Mouse (Mus musculus): ENCODE results near the gene Nos1.

Gene Nos1

DNA sequence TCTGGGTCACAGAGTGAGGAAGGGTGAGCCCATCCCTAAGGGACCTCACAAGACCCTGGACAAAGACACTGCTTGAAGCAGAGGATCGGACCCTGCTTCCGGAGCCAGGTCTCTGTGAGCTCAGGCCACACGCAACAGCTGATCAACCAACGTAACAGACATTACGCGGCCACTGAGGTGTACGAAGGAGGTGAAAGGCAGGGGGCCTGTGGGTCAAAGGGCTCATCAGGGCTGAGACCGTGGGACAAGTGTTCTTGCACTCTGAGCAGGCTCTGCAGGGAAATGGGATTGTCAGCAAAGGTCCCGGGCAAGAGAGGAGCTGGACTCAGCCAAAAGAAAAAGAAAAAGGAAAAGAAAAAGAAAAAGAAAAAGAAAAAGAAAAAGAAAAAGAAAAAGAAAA lies 186.1 kb downstream of the Nos1 start:
- CTCF ChIA-PET: no interaction called here

DNA sequence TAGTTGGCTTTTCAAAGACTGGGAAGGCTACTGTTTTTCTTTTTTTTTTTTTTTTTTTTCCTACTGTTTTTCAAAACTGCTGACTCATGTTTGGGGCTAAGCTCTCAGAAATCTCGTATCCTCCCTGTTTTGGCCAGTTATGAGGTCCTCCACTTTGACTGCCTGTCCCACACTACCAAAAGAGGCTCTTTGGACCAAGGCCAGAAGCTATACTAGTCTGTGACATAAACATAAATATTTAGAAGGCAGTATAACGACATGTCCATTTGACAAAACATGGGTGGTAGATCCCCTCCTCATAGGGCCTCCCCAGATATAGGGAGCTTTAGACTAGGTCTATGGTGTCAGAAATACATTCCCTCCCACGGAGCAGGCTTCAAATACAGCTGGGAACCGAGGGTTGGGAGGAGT lies 186.8 kb downstream of the Nos1 start:
- CTCF ChIA-PET: no interaction called here

DNA sequence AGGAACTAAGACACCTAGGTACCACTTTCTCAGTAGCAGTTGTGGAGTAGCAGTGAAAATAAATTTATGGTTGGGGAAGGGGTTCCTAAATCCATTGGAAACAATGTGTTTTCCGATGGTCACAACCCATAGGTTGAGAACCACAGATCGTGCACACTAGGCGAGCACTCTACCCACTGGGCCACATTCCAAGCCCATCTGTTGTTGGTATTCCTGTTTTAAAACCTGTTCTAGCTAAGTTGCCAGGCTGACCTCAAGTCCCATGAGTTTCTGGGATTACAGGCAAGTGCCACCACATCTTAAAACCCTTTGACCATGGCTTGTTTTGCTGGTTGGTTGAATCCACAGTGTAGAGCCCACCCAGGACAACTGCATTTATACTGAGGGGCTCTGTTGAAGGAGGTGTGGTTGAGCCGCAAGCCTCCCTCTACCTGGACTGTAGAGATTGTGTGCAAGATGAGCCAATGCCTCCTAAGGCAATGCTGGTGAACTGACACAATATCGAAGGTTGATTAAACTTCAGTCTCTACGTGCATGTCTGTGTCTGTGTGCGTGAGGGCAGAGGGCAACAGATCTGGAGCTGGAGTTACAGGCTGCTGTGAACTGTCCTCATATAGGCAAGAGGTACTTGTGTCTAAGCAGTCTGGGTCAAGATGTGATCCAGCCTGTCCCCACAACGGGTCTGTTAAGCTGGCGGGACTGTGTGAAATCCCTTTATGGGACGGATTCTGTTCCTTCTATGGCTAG lies 189.0 kb downstream of the Nos1 start:
- CTCF ChIA-PET: no interaction called here

DNA sequence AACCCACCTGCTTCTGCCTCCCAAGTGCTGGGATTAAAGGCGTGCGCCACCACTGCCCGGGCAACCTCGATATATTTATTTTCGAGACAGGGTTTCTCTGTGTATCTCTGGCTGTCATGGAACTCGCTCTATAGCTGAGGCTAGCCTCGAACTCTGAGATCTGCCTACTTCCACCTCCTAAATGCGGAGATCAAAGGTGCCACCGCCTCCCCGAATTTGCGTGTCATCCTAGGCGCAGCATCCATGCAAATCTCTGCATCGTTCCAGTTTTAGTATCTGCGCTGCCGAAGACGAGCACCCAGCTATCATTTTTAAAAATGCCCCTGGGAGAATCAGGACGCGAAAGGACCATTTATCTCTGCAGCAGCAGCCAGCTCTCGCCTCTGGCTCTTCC lies 195.4 kb downstream of the Nos1 start:
- CTCF ChIA-PET: no interaction called here

GRCm38 (mm10) chr5:117976657-117977500 lies 196.0 kb downstream of the Nos1 start, which contains the start of gene Fbxo21:
Gene Fbxo21 (plus strand): TSS chr5:117976730.
- CTCF ChIA-PET: no interaction called here

GRCm38 (mm10) chr5:117977501-117978158 lies 196.8 kb downstream of the Nos1 start:
- CTCF ChIA-PET: no interaction called here

- CTCF ChIA-PET: no interaction called here
Observed at GRCm38 (mm10) chr5:117978159-117978697, 197.4 kb downstream of the Nos1 start.

DNA sequence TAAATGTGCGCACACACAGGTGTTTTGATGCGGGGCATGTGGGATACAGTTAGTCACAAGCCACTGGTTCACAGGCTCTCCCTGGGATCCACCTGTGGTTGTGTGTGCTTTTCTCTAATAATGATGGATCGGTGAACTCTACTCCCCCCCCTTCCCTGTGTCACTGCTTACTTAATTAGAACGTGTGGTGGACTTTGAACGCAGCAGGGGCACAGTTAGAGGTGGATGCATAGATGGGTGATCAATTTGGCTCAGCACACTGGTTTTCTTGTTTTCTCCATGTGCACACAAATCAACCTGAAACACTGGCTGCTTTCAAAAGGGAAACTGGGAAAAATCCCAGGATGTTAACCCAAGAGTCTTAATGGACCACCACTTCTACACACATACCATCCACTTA lies 198.2 kb downstream of the Nos1 start:
- CTCF ChIA-PET: no interaction called here

GRCm38 (mm10) chr5:117980921-117981320 lies 200.1 kb downstream of the Nos1 start:
- CTCF ChIA-PET: interaction anchor here (0.6 kb wide), 1 partner anchor 17 kb away, joined by 13 read pairs; no protein-coding TSS in a partner anchor

DNA sequence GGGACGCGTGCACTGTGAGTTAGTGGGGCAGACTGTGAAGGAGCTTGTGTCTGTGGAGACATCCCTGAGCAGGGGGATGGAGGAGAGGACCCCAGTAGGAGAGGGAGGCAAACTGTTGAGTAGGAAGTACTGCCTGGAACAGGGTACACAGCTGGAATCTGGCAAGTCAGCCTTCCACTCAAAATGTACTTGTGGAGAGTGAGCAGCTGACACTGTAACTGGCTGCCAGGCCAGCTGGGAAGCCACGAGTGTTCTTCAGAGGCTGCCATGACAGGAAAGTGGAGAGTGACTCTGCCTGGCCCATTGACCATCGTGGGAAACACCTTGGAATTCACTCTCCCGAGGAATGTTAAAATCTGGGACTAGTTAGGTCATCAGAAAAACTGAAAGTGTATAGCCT lies 201.1 kb downstream of the Nos1 start:
- CTCF ChIA-PET: no interaction called here

DNA sequence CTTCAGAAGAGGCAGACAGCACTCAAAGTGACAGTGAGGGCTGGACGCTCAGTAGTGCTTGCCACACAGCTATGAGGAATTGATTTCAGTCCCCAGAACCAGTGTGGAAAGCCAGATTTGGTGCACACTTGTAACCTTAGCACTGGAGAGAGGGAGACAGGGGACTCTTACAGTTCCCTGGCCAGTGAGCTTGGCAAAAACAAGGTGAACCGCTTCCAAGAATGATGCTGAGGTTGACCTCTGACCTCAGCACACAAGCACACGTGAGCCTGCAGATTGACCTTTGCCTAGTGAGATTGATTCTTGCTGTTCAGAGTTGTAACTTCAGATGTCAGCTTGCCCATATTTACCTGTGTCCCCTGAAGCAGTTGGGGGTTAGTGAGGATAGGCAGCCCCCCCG lies 205.5 kb downstream of the Nos1 start:
- CTCF ChIA-PET: no interaction called here

- CTCF ChIA-PET: interaction anchor here (0.6 kb wide), 1 partner anchor 17 kb away, joined by 3 read pairs; no protein-coding TSS in a partner anchor
Observed at GRCm38 (mm10) chr5:117987891-117988290, 207.1 kb downstream of the Nos1 start.

GRCm38 (mm10) chr5:117988367-117988766 lies 207.5 kb downstream of the Nos1 start:
- CTCF ChIA-PET: no interaction called here

- CTCF ChIA-PET: no interaction called here
Observed at GRCm38 (mm10) chr5:117989773-117990172, 208.9 kb downstream of the Nos1 start.

DNA sequence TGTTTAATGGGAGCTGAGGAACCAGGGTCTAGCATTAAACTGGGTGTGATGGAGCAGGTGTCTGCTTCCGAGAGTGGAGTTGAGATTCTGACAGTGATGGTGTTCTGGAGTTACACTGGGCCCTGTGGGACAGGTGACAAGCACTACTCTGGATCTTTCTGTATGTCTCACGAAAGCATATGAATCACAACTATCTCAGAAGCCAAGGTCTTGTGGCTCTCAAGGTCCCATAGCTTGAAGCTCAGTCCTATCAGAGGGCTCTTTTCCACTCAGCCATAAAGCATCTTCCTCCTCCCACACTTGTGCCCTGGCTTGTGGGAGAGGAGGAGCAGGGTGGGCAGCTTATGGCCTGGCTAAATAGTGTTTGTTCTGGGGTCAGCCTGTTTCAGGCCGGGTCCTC lies 210.1 kb downstream of the Nos1 start:
- CTCF ChIA-PET: no interaction called here

DNA sequence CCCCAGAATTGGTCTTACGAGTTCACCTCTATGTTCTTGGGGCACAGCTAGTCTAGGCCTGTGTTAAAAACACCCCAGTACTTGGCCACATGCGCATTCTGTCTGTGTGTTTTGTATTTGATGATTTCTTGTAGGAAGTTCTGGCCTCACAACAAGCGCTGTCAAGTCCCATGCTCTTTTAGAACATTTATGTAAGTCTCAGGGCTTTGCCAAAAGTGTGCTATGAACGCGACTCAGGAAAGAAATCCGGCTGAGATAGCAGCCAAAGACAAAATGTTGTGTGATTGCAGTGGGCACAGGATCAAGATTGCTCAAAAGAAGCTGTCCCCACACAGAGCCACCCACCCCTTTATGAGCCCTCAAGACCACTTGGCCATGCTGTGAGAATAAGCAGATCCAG lies 212.7 kb downstream of the Nos1 start:
- CTCF ChIA-PET: no interaction called here

DNA sequence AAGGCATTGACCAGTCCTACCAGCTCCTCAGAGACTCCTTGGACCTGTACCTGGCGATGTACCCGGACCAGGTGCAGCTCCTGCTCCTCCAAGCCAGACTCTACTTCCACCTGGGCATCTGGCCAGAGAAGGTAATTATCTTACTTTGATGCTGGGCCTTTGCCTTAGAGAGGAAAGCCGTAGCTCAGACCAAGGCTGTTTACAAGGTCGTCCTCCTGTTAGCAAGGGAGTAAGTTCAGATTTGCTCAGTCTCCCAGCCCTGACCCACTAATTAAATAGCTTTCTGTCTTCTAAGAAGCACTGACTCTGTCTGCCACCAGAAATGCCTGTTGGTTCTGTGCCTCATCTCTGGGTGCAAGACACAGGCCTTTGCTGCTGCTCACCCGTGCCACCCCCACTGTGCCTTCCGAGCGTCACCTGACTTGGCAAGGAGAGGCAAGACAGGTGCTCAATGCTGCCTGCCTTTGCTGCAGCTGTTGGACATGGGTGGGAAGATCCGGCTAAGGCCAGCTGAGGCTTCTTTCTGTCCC lies 214.6 kb downstream of the Nos1 start:
- CTCF ChIA-PET: no interaction called here

DNA sequence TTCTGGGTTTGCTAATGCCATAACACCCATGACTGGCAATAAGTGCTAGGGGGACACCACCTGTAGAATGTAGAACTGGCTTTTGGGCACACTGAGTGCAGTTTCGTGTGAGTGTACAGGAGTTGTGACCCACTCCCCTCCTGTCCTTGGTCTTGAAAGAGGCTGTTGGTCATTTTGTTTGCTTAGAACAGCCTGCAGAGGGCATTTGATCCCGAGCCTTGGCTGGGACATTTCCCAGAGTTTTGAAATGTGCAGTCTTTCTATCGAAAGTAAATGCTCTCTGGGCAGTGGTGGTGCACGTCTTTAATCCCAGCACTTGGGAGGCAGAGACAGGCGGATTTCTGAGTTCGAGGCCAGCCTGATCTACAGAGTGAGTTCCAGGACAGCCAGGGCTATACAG lies 215.1 kb downstream of the Nos1 start:
- CTCF ChIA-PET: no interaction called here

DNA sequence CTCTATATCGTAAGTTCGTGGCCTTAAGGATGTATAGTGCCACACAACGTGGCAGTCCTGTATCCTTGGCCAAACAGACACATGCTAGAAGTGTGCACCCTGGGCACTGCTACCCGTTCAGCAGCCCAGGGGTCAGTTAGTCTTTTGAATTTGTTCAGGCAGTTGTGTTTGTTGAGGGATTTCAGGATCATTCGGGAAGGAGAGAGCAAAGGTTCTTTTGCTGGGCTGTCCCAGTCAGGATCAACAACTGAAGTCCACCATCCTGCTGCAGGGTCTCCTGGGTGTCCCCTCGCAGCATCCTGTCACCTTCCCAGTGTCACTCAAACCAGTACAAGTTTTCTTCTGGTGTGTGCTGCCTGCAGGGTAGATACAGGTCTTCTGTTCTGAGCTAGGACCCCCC lies 215.7 kb downstream of the Nos1 start:
- CTCF ChIA-PET: no interaction called here

DNA sequence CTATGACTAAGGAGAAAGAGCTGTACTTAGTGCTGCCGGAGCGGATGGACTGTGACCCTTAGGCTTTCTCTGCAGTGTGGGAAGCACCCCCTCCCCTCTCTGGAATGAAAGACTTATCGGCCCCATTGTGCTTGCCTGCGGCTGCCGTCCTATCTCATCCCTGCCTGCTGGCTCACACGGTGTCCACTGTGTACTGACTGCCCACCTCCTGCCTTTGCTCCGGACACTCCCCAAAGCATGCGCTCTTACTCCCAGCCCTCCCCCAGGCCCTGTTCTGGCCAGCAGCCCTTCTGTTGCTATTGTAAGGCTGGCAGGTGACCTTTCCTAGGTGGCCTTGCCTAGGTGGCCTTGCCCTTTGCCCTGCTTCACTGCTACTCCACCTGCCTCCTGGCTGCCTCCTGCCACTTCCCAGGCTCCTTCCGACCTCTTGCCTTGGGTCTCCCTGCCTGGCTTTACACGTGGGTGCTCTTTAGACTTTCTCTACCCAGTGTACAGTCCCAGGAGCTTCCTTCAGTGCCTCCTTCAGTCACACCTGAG lies 216.7 kb downstream of the Nos1 start:
- CTCF ChIA-PET: interaction anchor here (0.5 kb wide), 1 partner anchor 17 kb away, joined by 13 read pairs; no protein-coding TSS in a partner anchor

GRCm38 (mm10) chr5:117999061-117999460 lies 218.2 kb downstream of the Nos1 start:
- CTCF ChIA-PET: no interaction called here

- CTCF ChIA-PET: no interaction called here
Observed at GRCm38 (mm10) chr5:117999584-117999983, 218.8 kb downstream of the Nos1 start.

All from spleen, embryonic (tissue).